Mouse (Mus musculus): ENCODE results near the gene Ccng2.
A peak's percentile ranks its signal among the peaks of the same experiment; 100 is the strongest.

Gene Ccng2

DNA sequence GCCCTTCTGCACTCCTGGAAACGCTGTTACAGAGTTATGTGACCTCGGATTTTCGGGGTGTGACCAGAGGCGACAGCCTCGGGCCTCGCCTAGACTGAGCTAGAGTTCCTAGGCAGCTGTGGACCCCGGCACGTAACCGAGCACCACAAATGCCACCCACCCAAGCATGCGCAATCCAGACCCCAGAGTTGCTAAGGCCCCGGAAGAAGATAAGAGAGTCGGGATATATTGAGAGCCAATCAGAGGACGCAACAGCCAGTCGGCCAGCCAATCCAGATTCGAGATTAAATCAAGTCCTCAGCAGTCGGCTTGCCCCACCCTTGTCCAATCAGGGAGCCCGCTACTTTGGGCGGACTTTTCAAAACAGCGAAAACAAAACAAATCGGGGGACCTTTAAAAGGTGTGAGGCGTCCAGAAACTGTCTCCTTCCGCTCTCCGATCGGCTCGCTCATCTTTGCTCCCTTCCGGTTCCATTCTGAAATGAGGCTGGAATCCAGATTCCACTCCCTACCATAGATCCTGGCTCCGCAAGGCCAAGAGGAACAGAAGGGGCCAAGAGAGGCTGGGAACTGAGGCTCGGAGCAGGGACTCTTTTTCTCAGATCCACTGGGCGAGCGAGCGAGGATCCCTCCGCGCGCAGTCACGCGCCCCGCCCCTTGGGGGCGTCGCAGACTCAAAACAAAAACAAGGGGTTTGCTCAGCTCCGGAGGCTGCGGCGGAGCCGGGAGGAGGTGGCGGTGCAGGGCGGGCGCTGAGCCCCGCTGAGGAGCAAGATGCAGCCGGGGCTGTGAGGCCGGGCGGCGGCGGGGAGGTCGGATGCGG lies at the start of gene Ccng2:
Gene Ccng2, plus strand, starts transcription at position 375 of the 822 bp plus-strand sequence.
- peak; percentile 100 for DNase-seq

DNA sequence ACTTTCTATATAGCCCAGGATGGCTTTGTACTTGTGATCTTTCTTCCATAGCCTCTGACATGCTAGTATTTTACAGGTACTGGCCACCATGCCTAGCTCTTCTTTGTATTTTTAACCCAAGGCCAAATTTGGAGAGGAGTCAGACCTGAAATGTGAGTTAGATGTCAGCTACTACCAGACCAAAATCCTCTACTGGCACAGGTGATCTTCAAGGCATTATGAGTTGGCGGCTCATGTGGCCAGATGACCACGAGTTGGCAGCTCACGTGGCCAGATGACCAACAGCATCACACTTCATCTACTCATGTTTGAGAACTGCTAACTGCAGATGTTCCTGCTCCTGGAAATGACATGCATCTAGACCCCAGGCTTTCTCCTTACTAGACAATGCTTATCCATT lies 48.7 kb upstream of the Ccng2 start:
- peak; percentile 66 for DNase-seq

DNA sequence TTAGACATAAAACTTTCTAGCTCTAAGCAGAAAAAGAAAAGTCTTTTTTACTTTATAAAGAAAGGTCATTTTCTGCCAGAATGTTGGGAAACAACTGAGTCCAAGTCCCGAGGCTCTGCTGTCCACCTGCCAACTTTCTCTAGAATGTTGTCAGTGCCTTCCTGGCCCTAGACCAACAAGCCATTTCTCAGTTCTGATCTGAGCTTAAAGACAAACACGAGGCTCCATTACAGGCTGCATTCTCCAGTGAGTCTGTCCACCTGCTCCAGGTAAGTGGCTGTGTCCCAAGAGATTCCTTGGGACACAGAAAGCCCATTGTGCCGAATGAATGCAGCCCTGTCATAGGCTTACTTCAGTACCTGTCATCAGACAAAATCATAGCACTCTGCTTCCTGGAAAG lies 45.4 kb upstream of the Ccng2 start:
- DNase-seq: peak; percentile 75

DNA sequence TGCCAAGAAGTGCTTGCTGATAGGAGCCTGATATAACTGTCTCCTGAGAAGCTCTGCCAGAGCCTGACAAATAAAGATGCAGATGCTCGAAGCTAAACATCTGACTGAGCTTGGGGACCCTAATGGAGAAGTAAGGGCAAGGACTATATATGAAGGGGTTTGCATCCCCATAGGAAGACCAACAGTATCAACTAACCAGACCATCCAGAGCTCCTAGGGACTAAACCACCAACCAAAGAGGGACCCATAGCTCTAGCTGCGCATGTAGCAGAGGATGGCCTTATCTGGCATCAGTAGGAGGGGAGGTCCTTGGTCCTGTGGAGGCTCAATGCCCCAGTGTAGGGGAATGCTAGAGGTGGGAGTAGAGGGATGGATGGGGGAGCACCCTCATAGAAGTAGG lies 42.5 kb upstream of the Ccng2 start:
- peak; percentile 79 for DNase-seq

DNA sequence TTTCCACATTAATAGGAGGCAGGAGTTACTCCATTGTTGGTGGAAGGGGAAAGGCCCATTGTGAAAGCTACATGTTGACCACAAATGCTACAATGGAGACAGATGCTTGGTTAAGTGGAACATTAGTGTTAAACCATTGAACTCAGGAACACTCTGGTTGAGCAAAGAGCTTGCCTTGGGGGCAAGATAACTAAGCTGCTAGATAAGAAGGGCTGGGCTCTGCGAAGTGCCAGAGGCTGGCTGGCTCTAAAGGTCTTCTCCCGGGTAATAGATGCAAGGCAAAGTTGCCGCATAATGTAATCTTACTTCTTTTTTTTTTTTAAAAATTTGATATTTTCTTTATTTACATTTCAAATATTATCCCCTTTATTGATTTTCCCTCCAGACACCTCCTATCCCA lies 39.9 kb upstream of the Ccng2 start:
- no peak for DNase-seq

DNA sequence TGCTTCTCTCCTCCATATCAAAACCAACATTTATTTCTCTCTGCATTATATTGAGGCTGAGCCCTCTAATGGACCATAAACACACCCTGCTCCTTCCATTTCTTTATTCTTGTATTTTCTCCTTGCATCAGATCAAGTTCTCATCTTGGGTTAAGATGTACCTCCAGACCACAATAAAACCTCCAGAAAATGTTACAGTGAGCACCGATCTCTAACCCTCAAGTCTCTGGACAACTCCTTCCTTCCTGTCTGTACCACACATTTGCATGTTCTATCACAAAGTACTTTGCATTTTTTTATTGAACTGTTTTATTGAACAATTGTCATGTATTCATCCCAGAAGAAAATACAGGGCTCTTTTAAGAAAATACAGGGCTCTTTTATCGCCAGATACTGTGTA lies 37.5 kb upstream of the Ccng2 start:
- DNase-seq: no peak

DNA sequence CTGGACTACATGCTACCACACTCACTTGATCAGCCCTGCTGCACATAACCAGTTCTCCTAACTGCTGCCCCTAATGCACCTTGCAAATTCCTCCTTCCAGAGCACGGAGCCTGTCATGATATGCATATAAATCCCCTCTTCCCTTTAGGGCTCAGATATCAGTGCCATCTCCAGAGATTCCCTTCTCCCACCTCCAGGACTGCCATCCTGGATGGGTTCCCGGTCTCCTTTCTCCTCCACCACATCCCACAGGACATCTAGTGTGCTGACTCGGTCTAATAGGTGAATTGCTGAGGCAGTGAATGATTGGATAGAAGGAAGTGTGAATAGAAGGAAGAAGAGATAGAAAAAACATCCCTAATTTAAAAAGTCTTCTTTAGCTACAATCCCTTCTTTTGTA lies 35.3 kb upstream of the Ccng2 start:
- no peak for DNase-seq

DNA sequence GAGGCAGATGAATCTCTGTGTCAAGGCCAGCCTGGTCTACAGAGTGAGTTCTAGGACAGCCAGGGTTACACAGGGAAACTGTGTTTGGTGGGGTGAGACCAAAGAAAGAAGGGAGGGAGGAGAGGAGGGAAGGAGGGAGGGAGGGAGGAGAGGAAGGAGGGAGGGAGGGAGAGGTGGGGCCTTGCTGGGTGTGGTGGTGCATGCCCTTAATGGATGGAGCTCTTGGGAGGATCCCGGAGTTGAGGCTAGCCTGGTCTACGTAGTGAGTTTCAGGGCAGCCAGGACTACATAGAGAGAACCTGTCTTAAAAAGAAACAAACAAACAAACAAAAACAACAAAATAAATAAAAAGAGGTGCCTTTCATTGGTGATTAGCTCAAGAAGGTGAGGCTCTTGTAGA lies 34.2 kb upstream of the Ccng2 start:
- DNase-seq: no peak

DNA sequence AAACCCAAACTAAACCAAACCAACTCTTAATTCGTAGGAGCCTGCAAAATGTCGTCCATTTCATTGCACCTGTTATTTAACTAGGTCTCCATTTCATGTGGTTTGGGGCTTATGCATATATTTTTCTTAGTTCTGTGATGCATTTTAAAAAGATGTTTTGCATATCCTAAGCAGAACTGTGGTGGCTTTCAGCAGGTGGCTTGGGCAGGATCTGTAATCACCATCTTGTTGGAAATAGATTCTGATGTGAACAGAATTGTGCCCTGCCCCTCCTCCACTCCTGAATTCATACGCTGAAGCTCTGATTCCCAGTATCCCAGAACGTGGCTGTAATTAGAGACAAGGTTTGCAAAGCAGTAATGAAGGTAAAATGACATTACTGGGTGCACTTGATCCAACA lies 32.9 kb upstream of the Ccng2 start:
- DNase-seq: no peak

DNA sequence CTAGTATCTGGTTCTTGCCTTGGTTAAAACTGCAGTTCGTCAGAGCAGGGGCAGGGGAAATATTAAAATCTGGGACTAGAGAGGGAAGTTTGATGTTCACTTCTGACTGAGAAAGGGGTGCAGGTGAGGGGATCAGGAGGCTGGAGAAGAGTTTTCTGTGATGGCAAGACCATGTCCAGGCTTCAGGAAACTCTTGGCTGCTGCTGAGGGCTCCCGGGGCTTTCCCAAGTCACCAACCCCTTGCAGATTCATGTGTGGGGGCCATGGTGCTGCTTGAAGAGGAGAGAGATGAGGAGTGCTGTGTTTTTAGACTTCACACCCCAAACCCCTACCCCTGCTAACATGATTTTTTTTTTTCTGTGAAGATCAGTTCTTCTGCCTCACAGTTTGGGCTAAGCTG lies 32.5 kb upstream of the Ccng2 start:
- no peak for DNase-seq

DNA sequence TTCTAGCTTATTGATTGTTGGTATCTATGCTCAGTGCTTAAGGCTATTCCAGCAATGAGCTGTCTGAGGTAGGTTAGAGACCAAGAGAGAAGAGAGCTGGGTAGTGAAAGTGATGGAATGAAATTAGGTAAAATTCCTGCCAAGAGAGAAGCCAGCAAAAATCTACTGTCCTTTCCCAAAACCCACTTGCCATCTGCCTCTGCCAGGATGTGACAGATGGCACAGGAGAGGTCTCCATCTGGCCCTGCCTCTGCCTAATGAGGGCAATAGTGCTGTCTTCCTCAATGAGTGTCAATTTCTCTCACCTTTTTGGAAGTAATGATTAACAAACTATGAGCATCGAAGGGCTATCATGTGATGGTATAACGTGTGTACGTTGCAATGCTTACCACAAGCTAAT lies 31.2 kb upstream of the Ccng2 start:
- DNase-seq: no peak

DNA sequence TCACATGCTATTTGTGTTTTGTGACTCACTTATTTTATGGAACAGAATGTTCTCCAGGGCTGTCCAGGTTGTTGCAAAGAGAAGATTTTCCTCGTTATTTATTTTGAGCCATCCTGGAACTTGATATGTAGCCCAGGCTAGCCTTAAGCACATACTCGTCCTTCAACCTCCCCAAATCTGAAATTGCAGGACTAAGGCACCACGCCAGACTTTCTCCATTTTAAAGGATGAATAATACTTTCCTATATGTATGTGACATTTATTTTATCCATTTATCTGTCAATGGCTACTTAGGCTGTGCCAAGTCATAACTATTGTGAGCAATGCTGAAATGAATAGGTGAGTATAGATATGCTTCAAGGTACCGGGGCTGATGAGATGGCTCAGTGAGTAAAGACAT lies 30.5 kb upstream of the Ccng2 start:
- no peak for DNase-seq

DNA sequence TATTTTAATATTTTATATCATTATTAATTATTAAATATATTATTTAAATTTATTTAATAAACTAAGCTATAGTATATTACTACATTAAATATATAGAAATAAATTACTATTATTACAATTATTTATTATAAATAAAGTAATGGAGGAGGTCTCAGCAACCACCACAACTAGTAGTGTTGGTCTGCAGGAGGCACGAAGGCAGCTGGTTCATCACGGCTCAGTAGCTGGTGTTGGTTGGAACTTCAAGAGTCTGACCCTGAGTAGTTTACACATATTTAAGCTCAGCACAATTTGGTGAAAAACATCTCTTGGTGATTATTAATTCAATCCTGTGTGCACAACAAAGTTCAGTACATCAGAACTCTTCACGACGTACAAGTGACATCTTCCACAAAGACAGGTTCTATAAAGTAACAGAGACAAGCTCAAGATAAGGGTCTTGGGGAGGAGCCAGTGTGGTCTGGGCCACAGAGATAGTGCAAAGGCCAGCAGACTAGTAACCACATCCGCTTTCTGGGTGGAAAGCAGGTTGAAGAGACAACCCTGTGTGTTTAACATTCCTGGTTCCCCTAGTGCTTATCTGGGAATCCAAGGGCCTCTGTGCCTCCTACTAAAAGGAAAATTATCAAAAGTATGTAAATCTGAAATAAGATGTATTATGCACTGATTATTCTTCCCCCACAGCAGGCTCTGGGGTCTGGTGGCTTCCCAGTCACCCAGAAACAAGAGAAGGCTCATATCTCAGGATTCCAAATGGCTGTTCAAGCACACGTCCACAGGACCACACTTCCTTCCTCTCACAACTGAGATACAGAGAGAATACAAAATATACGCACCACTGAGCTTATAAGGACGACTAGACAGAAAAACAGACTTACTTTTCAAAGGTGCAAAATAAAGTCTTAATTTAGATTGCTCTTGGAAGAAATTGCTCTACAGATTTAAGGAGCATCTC lies 27.2 kb upstream of the Ccng2 start:
- peak; percentile 37 for DNase-seq

DNA sequence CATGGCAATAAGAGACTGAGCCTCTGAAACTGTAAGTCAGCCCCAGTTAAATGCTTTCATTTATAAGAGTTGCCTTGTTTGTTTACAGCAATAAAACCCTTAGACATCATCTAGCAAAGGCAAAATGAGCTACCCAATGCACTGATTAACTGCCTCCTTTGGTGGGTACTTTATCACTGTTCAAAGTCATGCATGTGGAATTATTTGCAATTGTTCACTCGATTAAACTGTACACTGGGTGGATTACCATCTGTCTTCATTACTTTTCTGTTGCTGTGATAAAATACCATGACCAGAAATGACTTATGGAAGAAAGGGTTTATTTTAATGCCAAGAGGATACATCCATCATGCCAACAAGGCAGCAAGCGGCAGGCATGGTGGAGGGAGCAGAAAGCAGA lies 21.8 kb upstream of the Ccng2 start:
- DNase-seq: peak; percentile 64

DNA sequence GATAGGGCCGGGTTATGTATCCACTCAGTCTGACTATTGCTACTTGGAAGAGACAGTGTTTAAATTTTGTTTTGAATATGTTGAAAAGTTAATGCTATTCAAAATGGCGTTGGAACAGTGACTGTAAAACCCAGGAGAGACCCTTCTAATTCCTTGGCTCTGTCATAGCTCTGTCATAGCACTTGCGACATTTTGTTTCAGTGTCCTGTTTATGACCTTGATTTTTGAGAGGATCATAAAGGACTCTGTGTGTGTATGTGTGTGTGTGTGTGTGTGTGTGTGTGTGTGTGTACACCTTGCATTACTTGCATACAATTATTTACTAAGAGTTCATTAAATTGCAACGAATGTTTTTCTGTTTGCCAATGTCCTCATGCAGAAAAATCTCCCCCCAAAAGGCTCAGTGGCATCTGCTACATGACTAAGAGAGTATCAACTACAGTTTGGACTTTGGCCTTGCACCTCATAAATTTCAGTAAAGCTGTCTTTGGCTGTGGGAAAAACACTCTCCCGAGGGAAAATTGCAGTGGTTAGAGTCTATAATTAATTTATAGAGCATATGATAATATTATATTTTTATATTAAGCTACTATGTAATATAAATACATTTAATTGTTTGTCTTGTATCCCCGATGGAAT lies 17.0 kb upstream of the Ccng2 start:
- DNase-seq: peak; percentile 11

DNA sequence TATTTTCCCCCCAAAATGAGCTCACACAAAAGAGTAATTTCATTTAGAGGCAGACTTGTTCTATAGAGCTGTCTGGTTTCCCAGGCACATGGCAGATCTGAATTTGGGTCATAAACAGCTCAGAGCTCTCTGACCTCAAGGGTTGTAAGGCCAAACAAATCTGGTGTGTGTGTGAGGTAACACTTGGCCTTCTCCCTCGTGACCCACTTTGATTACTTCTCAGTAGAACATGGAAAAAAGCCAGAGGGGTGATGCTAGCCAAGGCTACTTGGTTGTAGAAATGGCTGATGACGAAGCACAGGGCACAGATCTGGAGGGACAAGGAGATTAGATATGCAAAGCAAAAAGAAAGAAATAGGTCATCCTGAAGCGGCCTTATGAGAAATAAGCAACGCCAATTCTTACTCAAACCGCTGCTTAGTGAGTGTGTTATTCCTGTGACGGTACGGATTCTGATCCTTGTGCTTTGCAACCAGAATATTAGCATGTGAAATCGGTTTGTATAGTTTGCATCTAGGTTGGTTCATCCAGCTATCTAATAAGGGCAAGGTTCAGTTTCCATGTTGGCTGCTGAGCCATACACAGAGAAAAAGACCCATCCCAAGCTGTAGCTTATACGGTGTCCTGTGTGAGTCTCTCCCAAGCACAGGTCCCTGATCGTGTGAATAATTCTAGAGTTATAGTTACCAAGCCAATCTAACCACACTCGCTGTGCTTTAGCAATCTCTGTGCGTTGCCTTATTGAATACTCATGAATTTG lies 15.9 kb upstream of the Ccng2 start:
- peak; percentile 96 for DNase-seq

DNA sequence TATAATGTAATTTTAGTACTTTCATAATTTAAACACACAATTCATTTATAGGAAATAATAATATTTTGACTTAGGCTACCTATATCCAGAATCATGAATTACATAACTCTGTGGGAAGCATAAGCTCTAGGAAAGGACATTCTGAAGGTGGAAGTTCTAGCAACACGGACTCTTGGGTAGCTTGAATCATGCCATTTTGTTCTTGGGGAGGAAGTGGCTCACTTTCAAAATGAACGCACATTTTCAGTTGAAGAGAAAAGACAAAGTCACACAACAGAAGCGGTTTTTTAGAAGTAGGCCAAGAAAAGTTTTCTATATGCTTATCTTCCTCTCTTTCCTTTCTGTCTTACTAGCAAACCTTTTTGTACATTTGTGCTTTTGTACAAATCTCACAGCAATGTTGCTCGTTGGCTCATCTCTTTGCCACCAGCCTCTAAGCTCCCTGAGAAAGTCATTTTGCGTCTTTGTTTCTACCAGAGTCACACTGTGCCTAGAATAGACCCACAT lies 11.2 kb upstream of the Ccng2 start:
- no peak for DNase-seq

DNA sequence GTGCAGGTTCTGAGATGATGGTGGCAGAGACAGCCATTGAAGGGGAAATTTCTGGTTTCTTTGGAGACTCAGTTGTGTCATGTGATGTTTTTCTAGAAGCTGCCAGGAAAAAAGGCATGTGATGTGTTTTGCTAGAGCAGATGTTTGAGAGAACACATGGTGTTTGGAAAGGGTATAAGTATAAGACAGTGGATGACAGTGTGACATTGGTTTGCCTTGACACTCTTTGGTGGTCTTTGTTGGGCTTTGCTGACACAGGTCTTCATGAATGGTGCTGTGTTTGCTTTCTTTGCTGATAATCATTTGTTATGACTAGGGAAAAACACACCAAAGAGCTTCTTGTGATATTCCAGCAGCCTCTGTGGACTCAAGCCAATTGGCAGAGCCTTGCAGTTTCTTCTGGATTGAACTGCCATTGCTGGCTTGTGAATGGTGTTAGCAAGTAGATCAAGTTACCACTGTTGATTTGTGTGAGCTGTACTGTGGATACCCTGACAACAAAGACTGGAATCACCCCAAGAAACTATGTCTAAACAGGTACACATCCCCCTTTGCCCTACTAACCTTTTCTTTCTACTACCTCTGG lies 10.1 kb upstream of the Ccng2 start:
- peak; percentile 64 for DNase-seq

DNA sequence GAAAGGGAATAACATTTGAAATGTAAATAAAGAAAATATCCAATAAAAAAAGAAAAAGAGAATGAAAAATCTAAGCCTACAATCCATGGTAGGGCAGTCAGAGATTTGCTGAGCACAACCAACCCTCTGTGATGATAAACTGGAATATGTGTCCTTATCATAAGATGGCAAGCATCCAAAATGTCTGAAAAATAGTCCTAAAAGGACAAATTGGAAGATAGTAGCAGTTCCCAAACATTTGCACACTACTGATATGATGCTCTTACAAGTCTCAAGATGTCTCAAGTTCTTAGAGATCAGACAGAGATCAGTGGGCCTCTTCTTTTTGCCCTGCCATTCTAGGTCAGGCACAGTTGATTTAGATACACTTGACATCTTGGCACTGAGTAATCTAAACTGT lies 7.7 kb upstream of the Ccng2 start:
- DNase-seq: peak; percentile 6

DNA sequence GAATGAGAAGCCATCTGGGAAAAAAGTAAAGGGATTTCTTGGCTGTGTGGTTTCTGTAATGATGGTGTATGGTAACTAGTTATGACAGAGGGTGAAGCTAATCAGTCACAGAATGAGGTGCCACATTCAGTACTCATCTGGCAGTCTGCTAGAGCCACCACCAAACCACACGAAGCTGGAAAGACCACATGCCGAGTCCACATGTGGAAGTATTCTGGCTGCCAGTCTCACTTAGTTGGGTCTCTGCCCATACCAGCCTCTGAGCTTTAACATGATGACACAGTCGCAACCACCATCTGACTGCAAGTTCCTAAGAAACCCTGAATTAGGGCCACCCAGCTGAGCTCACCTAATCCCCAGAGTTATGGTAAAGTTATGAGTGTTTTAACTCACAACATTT lies 6.1 kb upstream of the Ccng2 start:
- DNase-seq: peak; percentile 68

DNA sequence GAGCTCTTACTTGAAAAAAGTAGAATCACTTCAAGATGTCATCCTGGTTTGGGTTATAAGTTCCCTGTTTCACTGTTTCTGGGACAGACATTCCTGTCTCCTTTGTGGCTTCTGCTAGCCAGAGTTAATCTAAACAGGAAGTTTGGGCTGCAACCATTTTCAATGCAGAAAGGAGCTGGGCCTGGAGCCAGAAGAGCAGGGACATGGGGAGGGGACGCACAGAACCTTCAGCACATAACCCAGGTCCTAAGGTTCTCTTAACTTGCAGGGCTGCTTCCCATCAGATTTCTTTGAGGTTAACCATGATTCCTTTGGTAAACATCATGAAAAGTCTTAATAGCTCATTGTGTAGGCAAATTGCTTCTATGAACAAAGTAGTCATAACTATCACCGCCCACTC lies 4.3 kb upstream of the Ccng2 start:
- DNase-seq: peak; percentile 55
